Mouse (Mus musculus): Measurements from ENCODE around the gene Adcy5. TPM values are rescaled to one million over a fixed set of nuclear protein-coding genes. Genes with fewer than 3 reads are reported as not detected.

Gene Adcy5
- polyA plus RNA-seq, 1 experiment from 2014 or later: 0.52 TPM

- no peaks in the 10 kb centered on the region for H3K4me1 ChIP-seq (replicated peaks; ENCODE audit: control insufficient read depth, insufficient read depth, low read length)
- no peak overlapping the region for H3K4me3 ChIP-seq (ENCODE audit: low read depth, low read length)
- no peaks in the 10 kb centered on the region for H3K27me3 ChIP-seq (replicated peaks; ENCODE audit: control insufficient read depth, insufficient read depth, low read length)
- no peaks in the 10 kb centered on the region for H3K36me3 ChIP-seq (ENCODE audit: control insufficient read depth, insufficient read depth, low read length)
- no peak overlapping the region for H3K4me2 ChIP-seq
- no peaks in the 10 kb centered on the region for H3K9me3 ChIP-seq (ENCODE audit: control insufficient read depth, low read length)
- no peak overlapping the region for H3K9ac ChIP-seq (ENCODE audit: low read depth, low read length)
- 63% methylated on average over 7 of the region's 7 CpGs for WGBS
- no peak overlapping the region for H3K27ac ChIP-seq (ENCODE audit: low read depth, low read length)
- no peak for ATAC-seq (replicated peaks; ENCODE audit: low FRiP score)
- no peak for DNase-seq (ENCODE audit: low spot score)
Observed at GRCm38 (mm10) chr16:35117436-35117835, 37.2 kb upstream of the Adcy5 start.

GRCm38 (mm10) chr16:35120603-35121002, 34.1 kb upstream of the Adcy5 start:
- DNase-seq (ENCODE audit: low spot score): no peak
- Histone ChIP-seq H3K4me3 (ENCODE audit: low read depth, low read length) (no peak overlapping the region), H3K4me2 (no peak overlapping the region), H3K27me3 (replicated peaks; ENCODE audit: control insufficient read depth, insufficient read depth, low read length) (no peaks in the 10 kb centered on the region), H3K9me3 (ENCODE audit: control insufficient read depth, low read length) (no peaks in the 10 kb centered on the region), H3K9ac (ENCODE audit: low read depth, low read length) (no peak overlapping the region), H3K4me1 (replicated peaks; ENCODE audit: control insufficient read depth, insufficient read depth, low read length) (no peaks in the 10 kb centered on the region), H3K36me3 (ENCODE audit: control insufficient read depth, insufficient read depth, low read length) (no peaks in the 10 kb centered on the region), H3K27ac (ENCODE audit: low read depth, low read length) (no peak overlapping the region)
- ATAC-seq (replicated peaks; ENCODE audit: low FRiP score): no peak
- 54% methylated on average over 4 of the region's 4 CpGs for WGBS

GRCm38 (mm10) chr16:35127270-35127669, 27.4 kb upstream of the Adcy5 start:
- H3K27me3 ChIP-seq (replicated peaks; ENCODE audit: control insufficient read depth, insufficient read depth, low read length): no peaks in the 10 kb centered on the region
- H3K4me1 ChIP-seq (replicated peaks; ENCODE audit: control insufficient read depth, insufficient read depth, low read length): no peaks in the 10 kb centered on the region
- H3K4me3 ChIP-seq (ENCODE audit: low read depth, low read length): no peak overlapping the region
- ATAC-seq (replicated peaks; ENCODE audit: low FRiP score) (no peak), DNase-seq (ENCODE audit: low spot score) (no peak)
- H3K9me3 ChIP-seq (ENCODE audit: control insufficient read depth, low read length): no peaks in the 10 kb centered on the region
- WGBS: 80% methylated on average over 5 of the region's 5 CpGs
- H3K36me3 ChIP-seq (ENCODE audit: control insufficient read depth, insufficient read depth, low read length): no peaks in the 10 kb centered on the region
- H3K4me2 ChIP-seq: no peak overlapping the region
- no peak overlapping the region for H3K27ac ChIP-seq (ENCODE audit: low read depth, low read length)
- H3K9ac ChIP-seq (ENCODE audit: low read depth, low read length): no peak overlapping the region

GRCm38 (mm10) chr16:35130172-35130571, 24.5 kb upstream of the Adcy5 start:
- Histone ChIP-seq H3K4me2 (no peak overlapping the region), H3K27me3 (replicated peaks; ENCODE audit: control insufficient read depth, insufficient read depth, low read length) (no peaks in the 10 kb centered on the region), H3K9me3 (ENCODE audit: control insufficient read depth, low read length) (no peaks in the 10 kb centered on the region), H3K4me1 (replicated peaks; ENCODE audit: control insufficient read depth, insufficient read depth, low read length) (no peaks in the 10 kb centered on the region), H3K36me3 (ENCODE audit: control insufficient read depth, insufficient read depth, low read length) (no peaks in the 10 kb centered on the region), H3K9ac (ENCODE audit: low read depth, low read length) (no peak overlapping the region), H3K27ac (ENCODE audit: low read depth, low read length) (no peak overlapping the region), H3K4me3 (ENCODE audit: low read depth, low read length) (no peak overlapping the region)
- WGBS: 64% methylated on average over 3 of the region's 3 CpGs
- DNase-seq (ENCODE audit: low spot score) (no peak), ATAC-seq (replicated peaks; ENCODE audit: low FRiP score) (no peak)

- Histone ChIP-seq H3K27ac (ENCODE audit: low read depth, low read length) (no peak overlapping the region), H3K4me2 (no peak overlapping the region), H3K36me3 (ENCODE audit: control insufficient read depth, insufficient read depth, low read length) (no peaks in the 10 kb centered on the region), H3K4me1 (replicated peaks; ENCODE audit: control insufficient read depth, insufficient read depth, low read length) (no peaks in the 10 kb centered on the region), H3K9me3 (ENCODE audit: control insufficient read depth, low read length) (no peaks in the 10 kb centered on the region), H3K4me3 (ENCODE audit: low read depth, low read length) (no peak overlapping the region), H3K9ac (ENCODE audit: low read depth, low read length) (no peak overlapping the region), H3K27me3 (replicated peaks; ENCODE audit: control insufficient read depth, insufficient read depth, low read length) (no peaks in the 10 kb centered on the region)
- ATAC-seq (replicated peaks; ENCODE audit: low FRiP score) (no peak), DNase-seq (ENCODE audit: low spot score) (no peak)
- 81% methylated on average over 6 of the region's 6 CpGs for WGBS
Observed at GRCm38 (mm10) chr16:35139416-35139815, 15.3 kb upstream of the Adcy5 start.

GRCm38 (mm10) chr16:35139873-35140619, 14.6 kb upstream of the Adcy5 start:
- WGBS: 32% methylated on average over 11 of the region's 11 CpGs
- H3K9me3 ChIP-seq (ENCODE audit: control insufficient read depth, low read length): no peaks in the 10 kb centered on the region
- no peak overlapping the region for H3K27ac ChIP-seq (ENCODE audit: low read depth, low read length)
- H3K4me3 ChIP-seq (ENCODE audit: low read depth, low read length): no peak overlapping the region
- no peaks in the 10 kb centered on the region for H3K4me1 ChIP-seq (replicated peaks; ENCODE audit: control insufficient read depth, insufficient read depth, low read length)
- no peak overlapping the region for H3K9ac ChIP-seq (ENCODE audit: low read depth, low read length)
- H3K27me3 ChIP-seq (replicated peaks; ENCODE audit: control insufficient read depth, insufficient read depth, low read length): no peaks in the 10 kb centered on the region
- ATAC-seq (replicated peaks; ENCODE audit: low FRiP score) (no peak), DNase-seq (ENCODE audit: low spot score) (no peak)
- H3K36me3 ChIP-seq (ENCODE audit: control insufficient read depth, insufficient read depth, low read length): no peaks in the 10 kb centered on the region
- H3K4me2 ChIP-seq: no peak overlapping the region

GRCm38 (mm10) chr16:35140620-35140975, 14.1 kb upstream of the Adcy5 start:
- no peak overlapping the region for H3K4me3 ChIP-seq (ENCODE audit: low read depth, low read length)
- H3K27me3 ChIP-seq (replicated peaks; ENCODE audit: control insufficient read depth, insufficient read depth, low read length): no peaks in the 10 kb centered on the region
- no peak overlapping the region for H3K9ac ChIP-seq (ENCODE audit: low read depth, low read length)
- H3K4me1 ChIP-seq (replicated peaks; ENCODE audit: control insufficient read depth, insufficient read depth, low read length): no peaks in the 10 kb centered on the region
- WGBS: 56% methylated on average over 9 of the region's 9 CpGs
- H3K9me3 ChIP-seq (ENCODE audit: control insufficient read depth, low read length): no peaks in the 10 kb centered on the region
- H3K27ac ChIP-seq (ENCODE audit: low read depth, low read length): no peak overlapping the region
- ATAC-seq (replicated peaks; ENCODE audit: low FRiP score): no peak
- H3K4me2 ChIP-seq: no peak overlapping the region
- no peak for DNase-seq (ENCODE audit: low spot score)
- H3K36me3 ChIP-seq (ENCODE audit: control insufficient read depth, insufficient read depth, low read length): no peaks in the 10 kb centered on the region

GRCm38 (mm10) chr16:35141839-35142238, 12.8 kb upstream of the Adcy5 start:
- no peak overlapping the region for H3K27ac ChIP-seq (ENCODE audit: low read depth, low read length)
- H3K4me3 ChIP-seq (ENCODE audit: low read depth, low read length): no peak overlapping the region
- H3K4me2 ChIP-seq: no peak overlapping the region
- ATAC-seq (replicated peaks; ENCODE audit: low FRiP score): no peak
- H3K27me3 ChIP-seq (replicated peaks; ENCODE audit: control insufficient read depth, insufficient read depth, low read length): no peaks in the 10 kb centered on the region
- H3K9ac ChIP-seq (ENCODE audit: low read depth, low read length): no peak overlapping the region
- DNase-seq (ENCODE audit: low spot score): no peak
- H3K36me3 ChIP-seq (ENCODE audit: control insufficient read depth, insufficient read depth, low read length): no peaks in the 10 kb centered on the region
- H3K9me3 ChIP-seq (ENCODE audit: control insufficient read depth, low read length): no peaks in the 10 kb centered on the region
- 69% methylated on average over 8 of the region's 8 CpGs for WGBS
- no peaks in the 10 kb centered on the region for H3K4me1 ChIP-seq (replicated peaks; ENCODE audit: control insufficient read depth, insufficient read depth, low read length)

- ATAC-seq (replicated peaks; ENCODE audit: low FRiP score) (no peak), DNase-seq (ENCODE audit: low spot score) (no peak)
- no peak overlapping the region for H3K4me2 ChIP-seq
Observed at GRCm38 (mm10) chr16:35146153-35146552, 8.5 kb upstream of the Adcy5 start.

More at GRCm38 (mm10) chr16:35146153-35146552, 8.5 kb upstream of the Adcy5 start:
- no peak overlapping the region for H3K9ac ChIP-seq (ENCODE audit: low read depth, low read length)
- H3K4me1 ChIP-seq (replicated peaks; ENCODE audit: control insufficient read depth, insufficient read depth, low read length): no peaks in the 10 kb centered on the region
- no peak overlapping the region for H3K27ac ChIP-seq (ENCODE audit: low read depth, low read length)
- WGBS: 24% methylated on average over 4 of the region's 4 CpGs
- H3K4me3 ChIP-seq (ENCODE audit: low read depth, low read length): no peak overlapping the region
- no peaks in the 10 kb centered on the region for H3K9me3 ChIP-seq (ENCODE audit: control insufficient read depth, low read length)
- H3K27me3 ChIP-seq (replicated peaks; ENCODE audit: control insufficient read depth, insufficient read depth, low read length): peaks cover 4% of the 10 kb centered on the region
- no peaks in the 10 kb centered on the region for H3K36me3 ChIP-seq (ENCODE audit: control insufficient read depth, insufficient read depth, low read length)

Data from liver, embryonic 11.5 days (tissue).